Mouse (Mus musculus) kidney, adult 2 months (tissue): Measurements from ENCODE around the gene Batf3. TPM values are rescaled to one million over a fixed set of nuclear protein-coding genes. Genes with fewer than 3 reads are reported as not detected.
"Not testable (repeated sequence)": the region's sequence is repeated elsewhere in the genome, so short reads cannot be mapped to it uniquely, and the experiment has no call there.

ENCODE experiments used
- DNase-seq: peaks from one replicate; pipeline ENCODE4 v3.0.0; 2021
- H3K27ac ChIP-seq: fragments of 200-500 bp; 2 replicates; pipeline ENCODE4 v1.5.1; 2012; ENCODE audit warnings: low read depth, low read length, control low read depth, inconsistent platforms; ENCODE audit not compliant: insufficient read depth
- H3K27me3 ChIP-seq: fragments of 200-500 bp; replicated peaks from 2 replicates; pipeline ENCODE4 v1.6.1; 2012; ENCODE audit warnings: mild to moderate bottlenecking, moderate library complexity, low read length, inconsistent platforms; ENCODE audit not compliant: control insufficient read depth, insufficient read depth
- H3K36me3 ChIP-seq: fragments of 200-500 bp; 2 replicates; pipeline ENCODE4 v1.6.1; 2012; ENCODE audit warnings: mild to moderate bottlenecking, moderate library complexity, low read length, inconsistent platforms; ENCODE audit not compliant: control insufficient read depth, insufficient read depth
- H3K4me1 ChIP-seq: fragments of 200-500 bp; 2 replicates; pipeline ENCODE4 v1.6.1; 2011; ENCODE audit warnings: low read length; ENCODE audit not compliant: control insufficient read depth, insufficient read depth
- H3K4me3 ChIP-seq: fragments of 200-500 bp; 2 replicates; pipeline ENCODE4 v1.5.1; 2011; ENCODE audit warnings: mild to moderate bottlenecking, low read depth, low read length, control low read depth; ENCODE audit not compliant: insufficient read depth
- CTCF ChIP-seq: fragments of 200-500 bp; conservative IDR thresholded peaks from 2 replicates; pipeline ENCODE4 v1.5.1; 2011; ENCODE audit warnings: low read depth, mild to moderate bottlenecking, control low read depth, low read length, moderate library complexity, mixed read lengths; ENCODE audit not compliant: insufficient read depth, insufficient read length
- POLR2A ChIP-seq: fragments of 200-500 bp; IDR thresholded peaks from one replicate; pipeline ENCODE4 v1.6.1; 2011; ENCODE audit warnings: low read depth, low read length, control low read depth
- WGBS: fragments of 180-500 bp; shearing (Covaris S2); methylation state at CpG from one replicate; pipeline ENCODE4 v1.1.7; 2018; 5-methylcytosine and 5-hydroxymethylcytosine counted together
- polyA plus RNA-seq: library from polyadenylated mRNA; depleted of rRNA; stranded (reverse); fragments of >200 nt; gene quantifications from 2 replicates; pipeline ENCODE4 v1.2.3, GENCODE M21; 2012

Gene Batf3
- polyA plus RNA-seq, 1 experiment: 4.9 TPM

- no peak overlapping the region for H3K27ac ChIP-seq
- WGBS: 91% methylated on average over 2 of the region's 2 CpGs
- no peak overlapping the region for H3K4me3 ChIP-seq
- no peaks in the 10 kb centered on the region for H3K36me3 ChIP-seq
- no peak for DNase-seq
- no peaks in the 10 kb centered on the region for H3K27me3 ChIP-seq
- H3K4me1 ChIP-seq: no peaks in the 10 kb centered on the region
- TF ChIP-seq CTCF (no peak), POLR2A (no peak)
Observed at GRCm38 (mm10) chr1:191131692-191132091, 34.0 kb downstream of the Batf3 start.

- H3K4me3 ChIP-seq: no peak overlapping the region
- H3K36me3 ChIP-seq: no peaks in the 10 kb centered on the region
- WGBS: 75% methylated on average over 5 of the region's 5 CpGs
- DNase-seq: no peak
- no peaks in the 10 kb centered on the region for H3K27me3 ChIP-seq
- TF ChIP-seq CTCF (no peak), POLR2A (no peak)
- H3K4me1 ChIP-seq: no peaks in the 10 kb centered on the region
- no peak overlapping the region for H3K27ac ChIP-seq
Observed at GRCm38 (mm10) chr1:191132240-191132639, 34.6 kb downstream of the Batf3 start.

GRCm38 (mm10) chr1:191132934-191133333, 35.3 kb downstream of the Batf3 start:
- WGBS: 51% methylated on average over 5 of the region's 5 CpGs
- TF ChIP-seq POLR2A (no peak), CTCF (no peak)
- no peaks in the 10 kb centered on the region for H3K36me3 ChIP-seq

GRCm38 (mm10) chr1:191135406-191135805, 37.8 kb downstream of the Batf3 start:
- H3K36me3 ChIP-seq: no peaks in the 10 kb centered on the region
- no peaks in the 10 kb centered on the region for H3K4me1 ChIP-seq
- WGBS: 57% methylated on average over 4 of the region's 4 CpGs
- no peak overlapping the region for H3K4me3 ChIP-seq
- no peak overlapping the region for H3K27ac ChIP-seq
- H3K27me3 ChIP-seq: no peaks in the 10 kb centered on the region
- no peak for DNase-seq
- no peak for TF ChIP-seq POLR2A
- TF ChIP-seq CTCF: no peak

More at GRCm38 (mm10) chr1:191132934-191133333, 35.3 kb downstream of the Batf3 start:
- Histone ChIP-seq H3K27me3 (no peaks in the 10 kb centered on the region), H3K4me3 (no peak overlapping the region), H3K27ac (no peak overlapping the region), H3K4me1 (no peaks in the 10 kb centered on the region)
- no peak for DNase-seq

- WGBS: 84% methylated on average over 4 of the region's 4 CpGs
- no peaks in the 10 kb centered on the region for H3K4me1 ChIP-seq
- no peak overlapping the region for H3K27ac ChIP-seq
- DNase-seq: no peak
- H3K4me3 ChIP-seq: no peak overlapping the region
- no peak for TF ChIP-seq POLR2A
- TF ChIP-seq CTCF: no peak
- no peaks in the 10 kb centered on the region for H3K27me3 ChIP-seq
- H3K36me3 ChIP-seq: no peaks in the 10 kb centered on the region
Observed at GRCm38 (mm10) chr1:191138436-191138835, 40.8 kb downstream of the Batf3 start.

- H3K36me3 ChIP-seq: no peaks in the 10 kb centered on the region
- no peak for DNase-seq
- H3K4me3 ChIP-seq: no peak overlapping the region
- H3K27me3 ChIP-seq: no peaks in the 10 kb centered on the region
- 69% methylated on average over 7 of the region's 7 CpGs for WGBS
- TF ChIP-seq POLR2A (no peak), CTCF (no peak)
- H3K4me1 ChIP-seq: no peaks in the 10 kb centered on the region
- no peak overlapping the region for H3K27ac ChIP-seq
Observed at GRCm38 (mm10) chr1:191138874-191139495, 41.3 kb downstream of the Batf3 start.

- Histone ChIP-seq H3K27me3 (no peaks in the 10 kb centered on the region), H3K36me3 (no peaks in the 10 kb centered on the region), H3K27ac (no peak overlapping the region), H3K4me1 (no peaks in the 10 kb centered on the region), H3K4me3 (no peak overlapping the region)
- 57% methylated on average over 8 of the region's 8 CpGs for WGBS
- DNase-seq: no peak
- TF ChIP-seq POLR2A: no peak
Observed at GRCm38 (mm10) chr1:191140983-191141382, 43.3 kb downstream of the Batf3 start.

GRCm38 (mm10) chr1:191149489-191149888, 51.8 kb downstream of the Batf3 start:
- not testable (repeated sequence) for H3K27ac ChIP-seq, H3K27me3 ChIP-seq, DNase-seq, H3K36me3 ChIP-seq, H3K4me1 ChIP-seq, H3K4me3 ChIP-seq
- 69% methylated on average over 5 of the region's 5 CpGs for WGBS
